Mouse (Mus musculus) ES-Bruce4 (cell line): ENCODE measurements around the gene Palb2.

Experiments
- CTCF ChIP-seq: IDR thresholded peaks from one replicate; pipeline ENCODE4 v1.8.1; 2011; ENCODE audit warnings: low read depth, low read length
- EP300 ChIP-seq: IDR thresholded peaks from 2 replicates; pipeline ENCODE4 v1.6.1; 2011; ENCODE audit warnings: low read depth, low read length; ENCODE audit not compliant: insufficient read depth

DNA sequence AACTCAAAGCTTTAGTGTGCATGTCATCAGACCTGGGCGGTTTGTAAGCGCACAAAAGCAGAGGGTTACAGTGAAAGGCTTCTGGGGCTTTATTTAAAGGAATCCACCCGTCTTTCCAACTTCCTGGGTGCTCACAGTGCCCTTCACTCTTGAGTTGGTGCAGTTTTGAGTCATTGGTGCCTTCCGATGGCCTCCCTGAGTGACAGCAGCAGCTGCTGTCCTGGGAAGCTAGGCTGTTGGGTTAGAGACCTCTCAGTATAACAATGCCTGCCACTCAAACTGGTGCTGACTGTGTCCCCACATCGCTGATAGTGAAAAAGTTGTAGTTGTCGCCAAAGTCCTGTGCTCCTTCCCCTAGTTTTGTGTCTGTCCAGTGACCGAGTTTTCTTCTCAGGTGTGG, 34.4 kb upstream of the Palb2 start:
- TF ChIP-seq CTCF (no peak), EP300 (no peak)
